Mouse (Mus musculus) liver, postnatal 0 days (tissue): Measurements from ENCODE around the gene Ppa2. TPM values are rescaled to one million over a fixed set of nuclear protein-coding genes. Genes with fewer than 3 reads are reported as not detected.

Experiments
- ATAC-seq: fragments of 200-750 bp; cut with Nextera tagmentation; 2 replicates; pipeline ENCODE4 v1.8.0; 2017; ENCODE audit warnings: mild to moderate bottlenecking, moderate library complexity
- DNase-seq: peaks from one replicate; pipeline ENCODE4 v3.0.0-alpha.2; 2016
- H3K27ac ChIP-seq: fragments of 300-500 bp; sonication (generic); 2 replicates; pipeline ENCODE4 v1.5.1; 2014; ENCODE audit warnings: antibody characterized with exemption, moderate library complexity, mild to moderate bottlenecking, low read depth
- H3K27me3 ChIP-seq: fragments of 300-500 bp; sonication (generic); 2 replicates; pipeline ENCODE4 v1.6.1; 2014; ENCODE audit warnings: low read length, control low read depth, mixed read lengths; ENCODE audit not compliant: insufficient read depth
- H3K36me3 ChIP-seq: fragments of 300-500 bp; sonication (generic); replicated peaks from 2 replicates; pipeline ENCODE4 v1.6.1; 2014; ENCODE audit warnings: mild to moderate bottlenecking, control low read depth, low read length, moderate library complexity, mixed read lengths; ENCODE audit not compliant: insufficient read depth
- H3K4me1 ChIP-seq: fragments of 300-500 bp; sonication (generic); 2 replicates; pipeline ENCODE4 v1.6.1; 2014; ENCODE audit warnings: antibody characterized with exemption, mild to moderate bottlenecking, control low read depth; ENCODE audit not compliant: insufficient read depth
- H3K4me2 ChIP-seq: fragments of 300-500 bp; sonication (generic); 2 replicates; pipeline ENCODE4 v1.6.1; 2014; ENCODE audit warnings: low read depth, mild to moderate bottlenecking, low read length, moderate library complexity, mixed read lengths
- H3K4me3 ChIP-seq: fragments of 300-500 bp; sonication (generic); 2 replicates; pipeline ENCODE4 v1.5.1; 2014; ENCODE audit warnings: low read depth, low read length
- H3K9ac ChIP-seq: fragments of 300-500 bp; sonication (generic); replicated peaks from 2 replicates; pipeline ENCODE4 v1.6.1; 2014; ENCODE audit warnings: mild to moderate bottlenecking, moderate library complexity
- H3K9me3 ChIP-seq: fragments of 300-500 bp; sonication (generic); 2 replicates; pipeline ENCODE4 v1.6.1; 2016; ENCODE audit warnings: mild to moderate bottlenecking, control low read depth, low read length, mixed read lengths
- CTCF ChIP-seq: sonication (generic); IDR thresholded peaks from 2 replicates; pipeline ENCODE4 v1.5.1; 2016; ENCODE audit warnings: antibody characterized with exemption, low read depth
- EP300 ChIP-seq: IDR thresholded peaks from 2 replicates; pipeline ENCODE4 v1.6.1; 2016; ENCODE audit warnings: antibody characterized with exemption, low read depth, mild to moderate bottlenecking
- WGBS: fragments of 180-500 bp; shearing (Covaris S2); extraction: QIAGEN DNeasy Blood & Tissue Kit; methylation state at CpG from one replicate; pipeline ENCODE4 v1.1.7; 2014; ENCODE audit not compliant: insufficient replicate concordance; 5-methylcytosine and 5-hydroxymethylcytosine counted together
- polyA plus RNA-seq: library from polyadenylated mRNA; unstranded; fragments of >200 nt; fragmentation: Nextera tagmentation; extraction: Ambion mirVana; gene quantifications from 2 replicates; pipeline ENCODE4 v1.2.1, GENCODE M21; 2015

Ppa2 gene
- polyA plus RNA-seq, 1 experiment from 2014 or later, result 52.2 TPM

- Histone ChIP-seq H3K9ac (no peak overlapping the region), H3K4me3 (no peak overlapping the region), H3K36me3 (no peaks in the 10 kb centered on the region), H3K4me2 (no peak overlapping the region), H3K9me3 (no peaks in the 10 kb centered on the region), H3K4me1 (no peaks in the 10 kb centered on the region), H3K27ac (no peak overlapping the region), H3K27me3 (no peaks in the 10 kb centered on the region)
- 80% methylated on average over 10 of the region's 10 CpGs for WGBS
- no peak for DNase-seq
- ATAC-seq, result no peak
- TF ChIP-seq CTCF, result no peak
- no peak for TF ChIP-seq EP300
These were observed 80.0 kb downstream of the Ppa2 start for GRCm38 (mm10) chr3:133389803-133390387.

GRCm38 (mm10) chr3:133394531-133394930 lies 84.6 kb downstream of the Ppa2 start:
- no peak overlapping the region for H3K27ac ChIP-seq
- H3K27me3 ChIP-seq, result no peaks in the 10 kb centered on the region
- no peaks in the 10 kb centered on the region for H3K4me1 ChIP-seq
- ATAC-seq, result no peak
- DNase-seq, result no peak
- no peaks in the 10 kb centered on the region for H3K9me3 ChIP-seq
- no peak for TF ChIP-seq EP300
- no peak for TF ChIP-seq CTCF
- H3K36me3 ChIP-seq, result no peaks in the 10 kb centered on the region
- WGBS, result 53% methylated on average over 2 of the region's 2 CpGs
- H3K4me3 ChIP-seq, result no peak overlapping the region
- H3K4me2 ChIP-seq, result no peak overlapping the region
- no peak overlapping the region for H3K9ac ChIP-seq

GRCm38 (mm10) chr3:133403849-133404248 lies 93.9 kb downstream of the Ppa2 start:
- no peak overlapping the region for H3K4me3 ChIP-seq
- H3K9me3 ChIP-seq, result no peaks in the 10 kb centered on the region
- H3K27me3 ChIP-seq, result no peaks in the 10 kb centered on the region
- H3K4me2 ChIP-seq, result no peak overlapping the region
- TF ChIP-seq EP300 (no peak), CTCF (no peak)
- H3K27ac ChIP-seq, result no peak overlapping the region
- no peaks in the 10 kb centered on the region for H3K4me1 ChIP-seq
- no peaks in the 10 kb centered on the region for H3K36me3 ChIP-seq
- DNase-seq (no peak), ATAC-seq (no peak)
- 71% methylated on average over 4 of the region's 4 CpGs for WGBS
- H3K9ac ChIP-seq, result no peak overlapping the region

- no peaks in the 10 kb centered on the region for H3K36me3 ChIP-seq
- H3K4me3 ChIP-seq, result no peak overlapping the region
- H3K4me1 ChIP-seq, result no peaks in the 10 kb centered on the region
- H3K9me3 ChIP-seq, result no peaks in the 10 kb centered on the region
- no peak overlapping the region for H3K27ac ChIP-seq
- TF ChIP-seq EP300, result no peak
- DNase-seq, result no peak
- no peaks in the 10 kb centered on the region for H3K27me3 ChIP-seq
- ATAC-seq, result no peak
- no peak overlapping the region for H3K4me2 ChIP-seq
- no peak overlapping the region for H3K9ac ChIP-seq
- WGBS, result 78% methylated on average over 3 of the region's 3 CpGs
These were observed 95.7 kb downstream of the Ppa2 start for GRCm38 (mm10) chr3:133405636-133406035.

GRCm38 (mm10) chr3:133406248-133406647 lies 96.3 kb downstream of the Ppa2 start:
- Histone ChIP-seq H3K27ac (no peak overlapping the region), H3K4me1 (no peaks in the 10 kb centered on the region), H3K4me2 (no peak overlapping the region), H3K36me3 (no peaks in the 10 kb centered on the region), H3K9me3 (no peaks in the 10 kb centered on the region), H3K4me3 (no peak overlapping the region), H3K9ac (no peak overlapping the region), H3K27me3 (no peaks in the 10 kb centered on the region)
- no peak for ATAC-seq
- TF ChIP-seq EP300 (no peak), CTCF (0 out of 2 replicates have a peak, but pooled peaks have one; percentile 26)
- WGBS, result 77% methylated on average over 5 of the region's 5 CpGs
- no peak for DNase-seq

- H3K4me1 ChIP-seq, result no peaks in the 10 kb centered on the region
- H3K4me3 ChIP-seq, result no peak overlapping the region
- H3K4me2 ChIP-seq, result no peak overlapping the region
- no peak for TF ChIP-seq EP300
- TF ChIP-seq CTCF, result no peak
- DNase-seq (no peak), ATAC-seq (no peak)
- H3K27ac ChIP-seq, result no peak overlapping the region
- H3K27me3 ChIP-seq, result no peaks in the 10 kb centered on the region
- no peaks in the 10 kb centered on the region for H3K9me3 ChIP-seq
- H3K9ac ChIP-seq, result no peak overlapping the region
- 71% methylated on average over 4 of the region's 4 CpGs for WGBS
- H3K36me3 ChIP-seq, result no peaks in the 10 kb centered on the region
These were observed 101.3 kb downstream of the Ppa2 start for GRCm38 (mm10) chr3:133411123-133411675.

GRCm38 (mm10) chr3:133411768-133412167 lies 101.9 kb downstream of the Ppa2 start:
- ATAC-seq (no peak), DNase-seq (no peak)
- no peaks in the 10 kb centered on the region for H3K27me3 ChIP-seq
- WGBS, result 79% methylated on average over 8 of the region's 8 CpGs
- H3K9ac ChIP-seq, result no peak overlapping the region
- H3K4me2 ChIP-seq, result no peak overlapping the region
- H3K27ac ChIP-seq, result no peak overlapping the region
- no peaks in the 10 kb centered on the region for H3K4me1 ChIP-seq
- H3K36me3 ChIP-seq, result no peaks in the 10 kb centered on the region
- TF ChIP-seq EP300, result no peak
- TF ChIP-seq CTCF, result no peak
- no peak overlapping the region for H3K4me3 ChIP-seq
- H3K9me3 ChIP-seq, result no peaks in the 10 kb centered on the region
